Mouse (Mus musculus): ENCODE results near the gene Gli3.

Gene Gli3

DNA sequence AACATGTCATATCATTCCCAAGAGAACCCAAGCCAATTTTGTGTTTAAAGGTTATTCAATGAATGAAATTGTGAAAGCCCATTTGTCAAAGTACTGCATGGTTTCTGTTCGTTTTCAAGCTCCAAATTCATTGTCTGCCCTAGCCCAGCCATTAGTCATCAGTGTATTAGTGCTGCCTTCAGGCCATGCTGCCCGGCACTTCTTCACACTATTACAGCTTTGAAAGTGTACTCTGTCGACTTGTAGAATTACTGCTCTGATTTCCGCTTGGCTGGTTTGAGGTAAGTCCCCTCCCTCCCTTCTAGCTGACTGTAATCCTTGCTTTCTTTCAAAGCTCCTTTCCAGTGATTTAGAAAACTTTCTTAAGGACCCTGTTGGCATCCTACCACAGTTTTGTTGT is 5.4 kb downstream of the Gli3 start:
- no peak for TF ChIP-seq GATA4 (IDR thresholded peaks at IDR 0.05; ENCODE audit: insufficient replicate concordance, low read length)

DNA sequence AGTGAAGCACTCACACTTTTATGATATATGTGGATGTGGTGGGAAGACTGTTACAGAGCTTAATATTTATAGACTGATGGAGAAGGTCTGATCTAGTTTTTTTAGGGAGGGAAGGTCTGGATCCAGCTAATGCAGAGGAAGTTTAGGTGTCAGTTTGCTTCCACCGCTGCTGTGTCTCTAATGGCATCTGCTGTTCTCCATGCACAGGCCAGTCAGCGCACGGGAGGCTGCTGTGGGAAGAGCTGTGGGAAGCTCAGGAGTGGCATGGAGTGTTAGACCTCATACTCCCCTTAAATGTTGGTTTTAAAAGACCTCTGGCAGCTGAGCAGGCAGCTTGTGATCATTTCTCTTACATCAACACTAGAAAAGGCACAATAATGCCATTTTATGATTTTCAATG is 7.0 kb downstream of the Gli3 start:
- TF ChIP-seq GATA4 (IDR thresholded peaks at IDR 0.05; ENCODE audit: insufficient replicate concordance, low read length): no peak

DNA sequence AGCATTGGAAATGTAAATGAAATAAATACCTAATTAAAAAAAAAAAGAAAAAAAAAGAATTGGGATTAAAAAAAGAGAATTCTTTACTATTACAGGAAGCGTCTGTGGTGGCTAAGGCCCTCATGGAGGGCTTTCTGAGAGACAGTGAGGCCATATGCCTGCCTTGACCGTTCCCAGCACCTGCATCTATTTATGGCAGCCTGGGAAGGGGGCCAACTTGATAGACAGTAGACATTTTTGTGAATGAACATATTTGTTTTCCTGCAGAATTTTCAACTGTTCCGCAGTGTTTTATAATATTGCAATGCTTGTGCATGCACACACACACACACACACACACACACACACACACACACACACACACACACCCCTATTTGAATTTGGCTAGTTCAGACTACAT is 9.7 kb downstream of the Gli3 start:
- no peak for TF ChIP-seq GATA4 (IDR thresholded peaks at IDR 0.05; ENCODE audit: insufficient replicate concordance, low read length)

DNA sequence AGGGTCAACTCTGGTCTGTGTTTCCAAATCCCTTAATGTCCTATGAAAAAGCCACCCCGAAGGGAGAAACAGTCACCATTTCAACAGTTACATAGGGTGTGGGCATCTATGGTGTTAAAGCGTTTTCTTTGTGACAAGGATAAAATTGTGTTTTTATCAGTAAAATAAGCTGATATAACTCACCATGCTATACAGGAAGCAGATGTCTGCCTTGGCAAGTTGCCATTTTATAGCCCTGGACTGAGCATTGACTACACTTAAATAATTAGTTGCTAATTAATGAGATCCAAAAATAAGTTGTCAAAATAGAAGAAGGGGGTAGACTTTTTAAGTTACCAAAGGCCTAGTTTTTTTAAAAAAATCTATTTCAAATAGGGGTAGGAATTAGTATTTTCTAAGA is 11.4 kb downstream of the Gli3 start:
- no peak for TF ChIP-seq GATA4 (IDR thresholded peaks at IDR 0.05; ENCODE audit: insufficient replicate concordance, low read length)

DNA sequence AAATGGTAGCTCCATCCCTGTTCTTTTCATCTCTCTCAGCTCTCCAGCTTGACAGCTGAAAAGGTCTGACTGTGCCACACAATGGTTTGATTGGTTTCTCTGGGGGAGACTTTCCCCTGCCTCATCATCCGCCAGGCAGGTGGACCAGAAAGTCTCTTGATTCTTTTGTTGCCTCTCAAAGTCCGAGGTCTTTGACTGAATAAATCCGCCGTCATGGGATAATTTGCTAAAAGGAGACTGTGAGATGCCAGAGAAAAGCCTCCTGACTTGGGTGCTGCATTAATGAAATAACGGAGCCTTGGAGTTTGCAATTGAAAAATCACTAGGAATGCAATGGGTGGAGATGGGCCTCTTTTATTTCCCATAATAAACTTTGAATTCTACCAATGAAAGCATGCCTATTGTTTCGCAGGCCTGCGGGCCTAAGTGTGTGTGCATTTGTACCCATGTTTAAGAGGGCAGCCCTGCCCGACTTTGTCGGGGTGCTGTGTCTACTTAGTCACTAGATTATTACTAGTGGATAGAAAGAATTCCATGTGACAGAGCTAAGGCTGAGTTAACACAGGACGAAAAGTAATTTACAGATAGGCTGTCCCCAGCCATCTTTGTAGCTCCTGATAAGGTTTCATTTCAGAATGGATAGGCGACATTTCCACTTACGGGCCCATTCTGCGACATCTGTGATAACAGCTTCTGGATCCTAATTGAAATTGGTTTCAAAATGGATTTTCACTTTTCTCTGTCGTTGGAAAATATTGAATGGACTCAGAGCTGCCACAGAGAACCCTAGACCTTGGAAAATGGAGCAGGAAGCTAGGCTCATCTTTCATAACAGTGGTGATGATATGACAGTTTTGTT is 23.2 kb downstream of the Gli3 start:
- TF ChIP-seq GATA4 (IDR thresholded peaks at IDR 0.05; ENCODE audit: insufficient replicate concordance, low read length): no peak

DNA sequence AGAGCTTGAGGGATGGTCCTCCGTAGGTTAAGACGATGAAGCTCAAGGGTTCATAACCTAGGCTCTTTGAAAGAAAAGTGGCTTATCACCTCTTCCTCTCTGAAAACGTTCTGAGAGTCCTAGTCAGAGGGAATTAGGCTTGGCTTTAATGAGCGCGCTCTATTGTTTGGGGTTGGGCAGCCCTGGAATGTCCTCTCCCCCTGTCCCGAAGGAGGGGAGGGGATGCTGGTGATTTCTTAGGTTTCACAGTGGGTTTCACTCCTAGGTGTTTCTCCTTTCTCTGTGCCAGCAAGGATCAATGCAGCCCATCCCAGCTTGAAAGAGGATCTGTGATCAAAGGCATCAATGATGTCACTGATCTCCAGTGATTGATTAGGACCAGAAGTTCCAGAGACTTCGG is 24.3 kb downstream of the Gli3 start:
- TF ChIP-seq GATA4 (IDR thresholded peaks at IDR 0.05; ENCODE audit: insufficient replicate concordance, low read length): no peak

DNA sequence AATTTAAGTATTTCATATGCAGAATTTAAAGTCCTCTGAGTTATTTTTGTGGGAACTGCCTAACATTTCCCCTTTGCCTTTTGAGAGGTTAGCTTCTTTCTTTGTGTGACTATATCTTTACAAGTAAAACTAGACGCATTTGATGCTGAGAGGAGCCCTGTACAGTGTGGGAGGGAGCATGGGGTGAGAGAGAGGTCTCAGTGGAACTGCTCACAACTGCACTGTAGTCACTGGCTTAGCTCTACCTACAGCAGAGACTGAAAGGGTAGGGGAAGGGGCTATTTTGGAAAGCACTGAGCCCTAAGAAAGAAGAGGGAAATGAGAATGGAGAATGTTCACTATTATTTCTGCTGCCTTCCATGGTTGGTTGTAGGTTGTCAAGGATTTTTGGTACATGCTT is 25.0 kb downstream of the Gli3 start:
- no peak for TF ChIP-seq GATA4 (IDR thresholded peaks at IDR 0.05; ENCODE audit: insufficient replicate concordance, low read length)

DNA sequence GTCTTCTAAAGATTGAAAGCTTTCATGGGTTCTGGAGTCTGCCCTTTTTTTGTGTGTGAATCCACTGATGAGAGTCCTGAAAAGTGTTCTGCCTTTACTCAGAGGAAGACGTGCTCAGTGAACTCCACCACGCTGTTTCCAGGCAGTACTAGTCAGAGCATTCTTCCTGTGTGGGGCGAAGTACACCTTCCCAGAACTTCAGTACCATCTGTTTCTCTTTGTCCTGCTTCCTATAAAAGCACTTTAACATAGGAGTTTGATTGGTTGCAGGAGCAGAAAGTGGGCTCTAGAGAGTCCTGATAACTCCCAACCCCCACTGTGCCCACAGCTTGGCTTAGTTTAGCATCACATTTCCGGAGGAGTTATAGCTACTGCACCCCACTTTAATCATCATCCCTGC is 32.8 kb downstream of the Gli3 start:
- no peak for TF ChIP-seq GATA4 (IDR thresholded peaks at IDR 0.05; ENCODE audit: insufficient replicate concordance, low read length)

DNA sequence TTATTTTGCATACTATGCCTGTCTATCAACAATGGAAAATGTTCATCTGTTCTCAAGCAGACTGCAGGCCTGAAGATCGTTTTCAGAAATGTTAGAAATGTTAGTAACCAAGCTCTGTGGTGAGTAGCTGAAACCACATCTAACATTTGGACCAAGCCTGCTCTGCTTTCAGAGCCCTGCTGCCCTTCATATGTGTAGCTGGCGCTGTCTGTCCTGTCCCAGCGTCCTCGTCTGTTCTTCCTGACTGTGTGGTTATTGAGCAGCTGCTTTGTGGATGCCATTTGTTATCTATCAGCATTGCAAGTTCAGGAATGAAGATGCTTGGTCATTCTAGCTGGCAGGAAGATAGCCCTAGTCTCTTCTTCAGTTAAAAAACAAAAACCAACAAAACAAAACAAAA is 35.3 kb downstream of the Gli3 start:
- no peak for TF ChIP-seq GATA4 (IDR thresholded peaks at IDR 0.05; ENCODE audit: insufficient replicate concordance, low read length)

DNA sequence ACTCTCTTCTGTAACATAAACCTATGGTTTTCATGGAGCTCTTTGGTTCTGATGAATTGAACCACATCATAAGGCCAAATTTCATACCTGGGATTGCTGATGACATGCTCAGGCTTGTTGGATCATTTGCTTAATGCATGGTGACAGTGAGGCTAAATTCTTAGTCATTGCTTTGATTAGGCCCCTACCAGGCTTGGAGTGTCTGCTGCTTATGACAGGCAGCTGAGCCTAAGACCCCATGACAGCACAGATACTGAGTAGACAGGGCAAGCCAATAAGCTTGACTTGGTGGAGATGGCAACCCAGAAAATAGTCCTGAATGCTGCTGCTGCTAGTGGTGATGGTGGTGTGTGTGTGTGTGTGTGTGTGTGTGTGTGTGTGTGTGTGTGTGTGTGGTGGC is 47.9 kb downstream of the Gli3 start:
- no peak for TF ChIP-seq GATA4 (IDR thresholded peaks at IDR 0.05; ENCODE audit: insufficient replicate concordance, low read length)

DNA sequence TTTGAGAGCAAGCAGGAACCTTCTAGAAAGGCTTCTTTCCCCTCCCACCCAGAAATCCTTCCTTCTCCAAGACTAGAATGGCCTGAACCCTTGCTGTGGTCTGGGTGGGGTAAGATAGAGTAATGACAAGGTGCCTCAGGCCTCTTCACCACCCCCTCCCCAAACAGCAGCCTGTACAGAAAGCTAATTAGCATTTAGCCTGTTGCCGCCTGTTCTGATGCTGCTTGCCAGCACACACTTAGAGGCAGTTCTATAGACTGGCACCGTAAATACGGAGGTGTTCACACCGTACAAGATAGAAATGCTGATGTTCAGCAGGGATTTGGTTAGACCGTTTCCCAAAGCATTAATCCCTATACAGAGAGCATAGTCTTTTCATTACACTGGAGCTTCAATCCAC is 50.1 kb downstream of the Gli3 start:
- no peak for TF ChIP-seq GATA4 (IDR thresholded peaks at IDR 0.05; ENCODE audit: insufficient replicate concordance, low read length)

DNA sequence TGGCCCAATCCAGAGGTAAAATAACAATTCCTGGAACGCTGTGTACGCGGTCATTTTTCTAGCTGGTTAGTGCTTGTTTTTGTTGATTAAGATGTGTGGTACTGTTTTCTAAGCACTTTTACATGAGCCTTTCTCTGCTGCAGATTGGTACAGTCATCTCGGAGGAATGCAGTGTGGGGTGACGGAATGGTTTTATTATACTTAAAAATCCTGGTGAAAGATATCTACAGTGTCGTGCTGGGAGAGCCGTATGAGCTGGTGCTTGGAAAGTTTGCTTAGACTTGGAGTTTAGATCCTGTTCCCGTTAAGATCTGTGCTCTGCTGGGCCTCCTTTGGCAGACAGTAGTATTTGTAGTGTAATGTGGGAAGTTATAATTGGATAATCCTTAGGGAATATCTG is 51.0 kb downstream of the Gli3 start:
- TF ChIP-seq GATA4 (IDR thresholded peaks at IDR 0.05; ENCODE audit: insufficient replicate concordance, low read length): no peak

DNA sequence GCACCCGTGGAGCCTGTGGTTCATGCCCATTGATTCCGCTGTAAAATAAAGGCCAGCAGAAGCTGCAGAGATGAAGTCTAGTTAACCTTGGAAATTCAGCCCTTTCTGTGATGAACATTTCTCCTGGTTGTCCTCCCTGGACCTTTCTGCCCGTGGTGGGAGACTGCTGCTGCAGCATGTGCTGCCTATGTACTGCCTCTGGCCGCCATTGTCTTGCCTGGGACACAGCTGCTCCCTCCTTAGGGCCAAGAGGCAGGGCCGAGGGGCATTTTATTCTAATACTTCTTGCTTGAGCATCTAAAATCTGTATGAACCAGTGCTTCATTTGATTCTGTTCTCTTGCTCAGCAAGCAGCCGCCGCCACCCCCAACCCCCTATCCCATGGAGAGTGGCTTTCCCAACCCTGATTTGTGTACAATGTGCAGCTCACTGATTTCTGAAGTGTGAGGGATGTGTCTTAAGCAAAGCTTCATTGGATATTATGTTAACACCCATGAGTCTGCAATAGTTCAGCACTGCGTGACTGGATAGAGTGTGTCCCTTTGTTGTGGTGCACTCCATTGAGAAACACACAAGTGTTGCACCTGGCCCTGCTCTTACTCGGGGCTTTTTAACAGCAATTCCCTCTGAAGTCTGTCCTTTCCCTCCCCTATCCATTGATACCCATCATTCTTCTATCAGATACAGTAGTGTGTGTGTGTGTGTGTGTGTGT is 54.2 kb downstream of the Gli3 start:
- no peak for TF ChIP-seq GATA4 (IDR thresholded peaks at IDR 0.05; ENCODE audit: insufficient replicate concordance, low read length)

DNA sequence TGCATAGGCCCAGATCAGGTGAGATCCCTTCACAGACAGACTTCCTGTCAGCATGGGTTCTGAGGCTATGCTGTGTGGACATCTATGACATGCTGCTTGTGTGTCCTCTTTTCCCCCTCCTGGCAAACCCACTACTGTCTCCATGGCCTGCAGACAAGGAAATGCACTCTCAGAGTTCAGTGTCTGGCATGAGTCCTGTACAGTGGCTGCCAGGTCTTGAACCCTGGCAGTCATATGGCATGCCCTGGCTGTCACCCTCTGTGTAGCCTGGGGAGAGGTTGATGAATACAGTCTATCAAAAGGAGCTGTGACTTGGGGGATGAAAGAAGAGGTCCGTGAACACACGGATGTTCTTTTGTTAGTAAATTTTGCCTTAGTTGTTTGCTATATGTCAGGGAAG is 57.3 kb downstream of the Gli3 start:
- no peak for TF ChIP-seq GATA4 (IDR thresholded peaks at IDR 0.05; ENCODE audit: insufficient replicate concordance, low read length)

DNA sequence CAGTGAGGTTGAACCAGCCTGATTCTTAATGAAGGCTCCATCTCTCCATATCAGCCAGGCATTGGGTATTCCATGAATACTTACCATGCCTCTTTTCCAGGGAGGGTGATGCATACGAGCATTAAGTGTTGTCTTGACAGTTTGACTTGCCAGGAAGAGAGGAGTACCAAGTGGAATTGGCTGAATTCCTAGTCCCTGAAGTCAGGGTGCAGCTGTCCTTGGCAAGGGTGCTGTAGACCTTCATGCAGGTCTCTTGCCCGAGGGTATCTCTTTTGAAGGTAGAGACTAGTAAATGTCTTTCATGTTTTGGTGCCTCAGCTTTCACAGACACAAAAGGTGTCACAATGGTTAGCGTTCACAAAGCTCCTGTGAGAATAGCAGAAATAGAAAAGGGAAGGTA is 59.1 kb downstream of the Gli3 start:
- TF ChIP-seq GATA4 (IDR thresholded peaks at IDR 0.05; ENCODE audit: insufficient replicate concordance, low read length): no peak

DNA sequence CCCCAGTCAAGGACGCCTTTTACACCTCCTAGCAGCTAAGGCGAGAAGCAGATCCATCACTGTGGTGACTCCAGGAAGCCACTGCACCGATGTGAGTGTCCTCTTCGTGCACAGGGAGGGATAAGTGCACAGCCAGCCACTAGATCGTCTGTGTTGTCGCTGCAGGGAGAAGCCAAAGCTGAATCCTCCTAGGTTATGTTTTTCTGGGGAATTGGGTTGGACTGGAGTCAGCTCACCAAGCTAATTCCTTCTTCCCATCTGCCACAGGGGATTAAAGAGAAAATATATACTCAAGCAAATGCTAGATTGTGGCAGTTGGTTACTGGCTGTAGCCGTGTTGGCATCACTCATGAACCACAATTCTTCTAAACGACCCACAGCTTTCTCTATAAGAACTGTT is 61.2 kb downstream of the Gli3 start:
- TF ChIP-seq GATA4 (IDR thresholded peaks at IDR 0.05; ENCODE audit: insufficient replicate concordance, low read length): no peak

DNA sequence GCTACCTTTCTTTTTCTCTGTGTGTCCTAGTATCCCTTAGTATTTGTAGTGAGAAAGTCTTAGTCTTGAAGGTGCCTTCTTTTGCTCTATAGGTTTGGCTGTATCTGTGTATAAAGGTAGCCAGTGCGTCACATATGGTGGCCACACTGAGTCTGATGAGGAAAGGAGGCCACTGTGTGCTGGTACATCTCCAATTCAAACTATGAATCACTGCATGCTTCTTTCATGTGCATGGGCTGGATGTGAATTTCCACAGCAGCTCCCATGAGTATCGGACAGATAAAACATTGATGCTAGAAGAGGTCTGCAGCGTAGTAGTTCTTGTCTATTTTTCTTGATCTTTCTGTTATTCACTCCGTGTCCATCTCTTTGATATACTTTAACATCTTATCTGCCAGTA is 63.7 kb downstream of the Gli3 start:
- TF ChIP-seq GATA4 (IDR thresholded peaks at IDR 0.05; ENCODE audit: insufficient replicate concordance, low read length): no peak
